Mouse (Mus musculus) neural tube, embryonic 12.5 days (tissue): Measurements from ENCODE around the gene Gm28308. TPM values are rescaled to one million over a fixed set of nuclear protein-coding genes. Genes with fewer than 3 reads are reported as not detected.

Experiments used
- ATAC-seq: fragments of 200-750 bp; cut with Nextera tagmentation; 2 replicates; pipeline ENCODE4 v1.8.0; 2017; ENCODE audit warnings: low read depth, mild to moderate bottlenecking, moderate TSS enrichment, moderate library complexity; ENCODE audit not compliant: low FRiP score
- H3K27ac ChIP-seq: fragments of 300-500 bp; sonication (generic); 2 replicates; pipeline ENCODE4 v1.5.1; 2016
- H3K27me3 ChIP-seq: fragments of 300-500 bp; sonication (generic); replicated peaks from 2 replicates; pipeline ENCODE4 v1.6.1; 2016; ENCODE audit warnings: mild to moderate bottlenecking
- H3K36me3 ChIP-seq: fragments of 300-500 bp; sonication (generic); 2 replicates; pipeline ENCODE4 v1.6.1; 2016; ENCODE audit warnings: mild to moderate bottlenecking
- H3K4me1 ChIP-seq: fragments of 300-500 bp; sonication (generic); 2 replicates; pipeline ENCODE4 v1.6.1; 2016
- H3K4me2 ChIP-seq: fragments of 300-500 bp; sonication (generic); replicated peaks from 2 replicates; pipeline ENCODE4 v1.6.1; 2016; ENCODE audit warnings: mild to moderate bottlenecking
- H3K4me3 ChIP-seq: fragments of 300-500 bp; sonication (generic); 2 replicates; pipeline ENCODE4 v1.5.1; 2016
- H3K9ac ChIP-seq: fragments of 300-500 bp; sonication (generic); 2 replicates; pipeline ENCODE4 v1.6.1; 2016; ENCODE audit warnings: mild to moderate bottlenecking
- H3K9me3 ChIP-seq: fragments of 300-500 bp; sonication (generic); 2 replicates; pipeline ENCODE4 v1.6.1; 2016; ENCODE audit warnings: mild to moderate bottlenecking
- WGBS: fragments of 180-500 bp; shearing (Covaris S2); methylation state at CpG from one replicate; pipeline ENCODE4 v1.1.7; 2016; 5-methylcytosine and 5-hydroxymethylcytosine counted together
- polyA plus RNA-seq: library from polyadenylated mRNA; unstranded; fragments of >200 nt; fragmentation: Nextera tagmentation; extraction: Ambion mirVana; gene quantifications from 2 replicates; pipeline ENCODE4 v1.2.1, GENCODE M21; 2016

Gene Gm28308
- polyA plus RNA-seq, 1 experiment from 2014 or later = not detected

GRCm38 (mm10) chr6:52212556-52213118, 502 bp downstream of the Gm28308 start:
- peak overlapping the region; percentile 92 for H3K4me3 ChIP-seq
- peaks cover 27% of the 10 kb centered on the region for H3K4me1 ChIP-seq
- ATAC-seq = 0 out of 2 replicates have a peak, but pooled peaks have one; percentile 18
- 1% methylated on average over 22 of the region's 22 CpGs for WGBS
- H3K4me2 ChIP-seq = peak overlapping the region; percentile 99
- peak overlapping the region; percentile 100 for H3K27ac ChIP-seq
- no peaks in the 10 kb centered on the region for H3K9me3 ChIP-seq
- H3K9ac ChIP-seq = peak overlapping the region; percentile 100
- H3K27me3 ChIP-seq = no peaks in the 10 kb centered on the region
- H3K36me3 ChIP-seq = no peaks in the 10 kb centered on the region

GRCm38 (mm10) chr6:52211961-52212360, 1.2 kb downstream of the Gm28308 start:
- H3K4me1 ChIP-seq = peaks cover 30% of the 10 kb centered on the region
- H3K27ac ChIP-seq = peak overlapping the region; percentile 100
- no peaks in the 10 kb centered on the region for H3K27me3 ChIP-seq
- H3K9me3 ChIP-seq = no peaks in the 10 kb centered on the region
- WGBS = under 1% methylated on average over 13 of the region's 13 CpGs
- H3K4me2 ChIP-seq = peak overlapping the region; percentile 99
- ATAC-seq = no peak
- H3K4me3 ChIP-seq = peak overlapping the region; percentile 92
- peak overlapping the region; percentile 100 for H3K9ac ChIP-seq
- no peaks in the 10 kb centered on the region; the same call in 1 of the 2 replicates for H3K36me3 ChIP-seq

GRCm38 (mm10) chr6:52211170-52211935, 1.8 kb downstream of the Gm28308 start:
- peak overlapping the region; percentile 92 for H3K4me3 ChIP-seq
- under 1% methylated on average over 37 of the region's 37 CpGs for WGBS
- peak overlapping the region; percentile 99 for H3K4me2 ChIP-seq

GRCm38 (mm10) chr6:52209685-52210046, 3.5 kb downstream of the Gm28308 start:
- Histone ChIP-seq H3K4me1 (peaks cover 40% of the 10 kb centered on the region), H3K4me3 (peak overlapping the region; percentile 92), H3K27me3 (no peaks in the 10 kb centered on the region), H3K4me2 (peak overlapping the region; percentile 99), H3K9me3 (no peaks in the 10 kb centered on the region), H3K36me3 (peaks cover 18% of the 10 kb centered on the region), H3K27ac (peak overlapping the region; percentile 99), H3K9ac (peak overlapping the region; percentile 100)
- WGBS = 1% methylated on average over 12 of the region's 12 CpGs
- ATAC-seq = no peak

More at GRCm38 (mm10) chr6:52211170-52211935, 1.8 kb downstream of the Gm28308 start:
- peak overlapping the region; percentile 100 for H3K9ac ChIP-seq
- ATAC-seq = peak; percentile 11
- H3K36me3 ChIP-seq = peaks cover 2% of the 10 kb centered on the region
- H3K27me3 ChIP-seq = no peaks in the 10 kb centered on the region
- H3K4me1 ChIP-seq = peaks cover 34% of the 10 kb centered on the region
- H3K27ac ChIP-seq = peak overlapping the region; percentile 100
- no peaks in the 10 kb centered on the region for H3K9me3 ChIP-seq

- H3K27me3 ChIP-seq = no peaks in the 10 kb centered on the region
- H3K36me3 ChIP-seq = peaks cover 19% of the 10 kb centered on the region
- H3K9ac ChIP-seq = peak overlapping the region; percentile 100
- WGBS = 1% methylated on average over 18 of the region's 18 CpGs
- peak; percentile 24; the same call in 1 of the 2 replicates for ATAC-seq
- H3K9me3 ChIP-seq = no peaks in the 10 kb centered on the region
- H3K4me1 ChIP-seq = peaks cover 34% of the 10 kb centered on the region
- peak overlapping the region; percentile 92 for H3K4me3 ChIP-seq
- peak overlapping the region; percentile 99 for H3K27ac ChIP-seq
- peak overlapping the region; percentile 99 for H3K4me2 ChIP-seq
Observed at GRCm38 (mm10) chr6:52208868-52209684, 4.1 kb downstream of the Gm28308 start.

GRCm38 (mm10) chr6:52208072-52208867, 4.9 kb downstream of the Gm28308 start, which contains the start of gene Hoxa6:
Gene Hoxa6, minus strand, starts transcription at chr6:52208722.
- H3K4me3 ChIP-seq = peak within 1 kb of the TSS; percentile 92
- H3K27me3 ChIP-seq = no peaks in the 10 kb centered on the region
- no peak for ATAC-seq
- WGBS = under 1% methylated on average over 47 of the region's 47 CpGs
- peak within 1 kb of the TSS; percentile 99 for H3K4me2 ChIP-seq
- H3K9me3 ChIP-seq = no peaks in the 10 kb centered on the region
- peaks cover 27% of the 10 kb centered on the region for H3K36me3 ChIP-seq
- peak within 1 kb of the TSS; percentile 99 for H3K27ac ChIP-seq
- peaks cover 41% of the 10 kb centered on the region for H3K4me1 ChIP-seq
- H3K9ac ChIP-seq = peak within 1 kb of the TSS; percentile 100

- Histone ChIP-seq H3K27me3 (no peaks in the 10 kb centered on the region), H3K4me3 (peak overlapping the region; percentile 92), H3K27ac (peak overlapping the region; percentile 99), H3K4me1 (peaks cover 47% of the 10 kb centered on the region), H3K9ac (peak overlapping the region; percentile 100), H3K4me2 (peak overlapping the region; percentile 99), H3K36me3 (peaks cover 32% of the 10 kb centered on the region), H3K9me3 (no peaks in the 10 kb centered on the region)
- no peak for ATAC-seq
Observed at GRCm38 (mm10) chr6:52207684-52207976, 5.5 kb downstream of the Gm28308 start.

- H3K4me2 ChIP-seq = peak overlapping the region; percentile 99
- peak overlapping the region; percentile 100 for H3K9ac ChIP-seq
- peaks cover 52% of the 10 kb centered on the region for H3K4me1 ChIP-seq
- H3K27me3 ChIP-seq = no peaks in the 10 kb centered on the region
- no peak for ATAC-seq
- peaks cover 36% of the 10 kb centered on the region for H3K36me3 ChIP-seq
- no peaks in the 10 kb centered on the region for H3K9me3 ChIP-seq
- 3% methylated on average over 4 of the region's 4 CpGs for WGBS
- peak overlapping the region; percentile 92 for H3K4me3 ChIP-seq
- peak overlapping the region; percentile 99 for H3K27ac ChIP-seq
Observed at GRCm38 (mm10) chr6:52206882-52207683, 6.1 kb downstream of the Gm28308 start.

GRCm38 (mm10) chr6:52205638-52206621, 7.2 kb downstream of the Gm28308 start:
- peak overlapping the region; percentile 99 for H3K4me2 ChIP-seq
- H3K9ac ChIP-seq = peak overlapping the region; percentile 100
- H3K9me3 ChIP-seq = no peaks in the 10 kb centered on the region
- H3K4me3 ChIP-seq = peak overlapping the region; percentile 92
- WGBS = 1% methylated on average over 55 of the region's 55 CpGs
- peak overlapping the region; percentile 99 for H3K27ac ChIP-seq
- ATAC-seq = no peak
- H3K36me3 ChIP-seq = peaks cover 44% of the 10 kb centered on the region
- peaks cover 62% of the 10 kb centered on the region for H3K4me1 ChIP-seq
- no peaks in the 10 kb centered on the region for H3K27me3 ChIP-seq

GRCm38 (mm10) chr6:52205221-52205620, 7.9 kb downstream of the Gm28308 start:
- H3K9ac ChIP-seq = peak overlapping the region; percentile 100
- peaks cover 69% of the 10 kb centered on the region for H3K4me1 ChIP-seq
- WGBS = 1% methylated on average over 14 of the region's 14 CpGs
- H3K36me3 ChIP-seq = peaks cover 48% of the 10 kb centered on the region
- H3K27ac ChIP-seq = peak overlapping the region; percentile 99
- no peaks in the 10 kb centered on the region for H3K27me3 ChIP-seq
- no peak for ATAC-seq
- H3K9me3 ChIP-seq = no peaks in the 10 kb centered on the region
- peak overlapping the region; percentile 92 for H3K4me3 ChIP-seq
- H3K4me2 ChIP-seq = peak overlapping the region; percentile 99
